Mouse (Mus musculus): ENCODE measurements at regions not wholly inside any gene's neighbourhood (a gene's known extent, or its start where the extent isn't known, plus 50 kb on each side); places are given as distances from the start of the nearest gene placed in this dataset.

- H3K27me3 ChIP-seq (ENCODE audit: control insufficient read depth, insufficient read depth, insufficient read length): no peaks in the 10 kb centered on the region
- H3K36me3 ChIP-seq (ENCODE audit: control insufficient read depth, insufficient read depth): no peaks in the 10 kb centered on the region
- H3K4me2 ChIP-seq (ENCODE audit: low read depth): no peak overlapping the region
- H3K79me2 ChIP-seq (ENCODE audit: control insufficient read depth, insufficient read depth): no peaks in the 10 kb centered on the region
- no peak for TF ChIP-seq MYOD1 (IDR thresholded peaks at IDR 0.05; ENCODE audit: control insufficient read depth in 1 of 3, insufficient read length in 2 of 3, low read depth in 2 of 3)
- TF ChIP-seq USF1 (IDR thresholded peaks at IDR 0.05; ENCODE audit: low read depth): no peak
- no peak for TF ChIP-seq SRF (IDR thresholded peaks at IDR 0.05; ENCODE audit: control insufficient read depth, insufficient read length, low read depth)
- no peak for TF ChIP-seq POLR2A (IDR thresholded peaks at IDR 0.05; ENCODE audit: insufficient read length, low read depth)
- TF ChIP-seq POLR2AphosphoS2 (IDR thresholded peaks at IDR 0.05; ENCODE audit: insufficient read length, low read depth): no peak
- TF ChIP-seq CEBPB (IDR thresholded peaks at IDR 0.05; ENCODE audit: insufficient read depth, poor library complexity, severe bottlenecking): no peak
- no peak for TF ChIP-seq REST (IDR thresholded peaks at IDR 0.05; ENCODE audit: insufficient read depth, insufficient read length)
- no peak for TF ChIP-seq MAX (IDR thresholded peaks at IDR 0.05; ENCODE audit: low read depth)
- TF ChIP-seq TCF3 (IDR thresholded peaks at IDR 0.05; ENCODE audit: insufficient read length, low read depth): no peak
- TF ChIP-seq MYOG (IDR thresholded peaks at IDR 0.05; ENCODE audit: control insufficient read depth in 1 of 3, insufficient read depth in 1 of 3, insufficient read length in 2 of 3, low read depth in 2 of 3): no peak
- no peak for TF ChIP-seq TCF12 (IDR thresholded peaks at IDR 0.05; ENCODE audit: insufficient read depth, poor library complexity, severe bottlenecking)
- no peak for TF ChIP-seq E2F4 (IDR thresholded peaks at IDR 0.05; ENCODE audit: insufficient read depth)
- no peak overlapping the region for H3K4me3 ChIP-seq
- no peak overlapping the region for H3ac ChIP-seq (ENCODE audit: control insufficient read depth, insufficient read length)
Measured at GRCm38 (mm10) chr12:32297431-32297830, 81.1 kb upstream of the Ccdc71l start.

GRCm38 (mm10) chr12:32299714-32300113, 78.8 kb upstream of the Ccdc71l start:
- no peak overlapping the region for H3ac ChIP-seq (ENCODE audit: control insufficient read depth, insufficient read length)

DNA sequence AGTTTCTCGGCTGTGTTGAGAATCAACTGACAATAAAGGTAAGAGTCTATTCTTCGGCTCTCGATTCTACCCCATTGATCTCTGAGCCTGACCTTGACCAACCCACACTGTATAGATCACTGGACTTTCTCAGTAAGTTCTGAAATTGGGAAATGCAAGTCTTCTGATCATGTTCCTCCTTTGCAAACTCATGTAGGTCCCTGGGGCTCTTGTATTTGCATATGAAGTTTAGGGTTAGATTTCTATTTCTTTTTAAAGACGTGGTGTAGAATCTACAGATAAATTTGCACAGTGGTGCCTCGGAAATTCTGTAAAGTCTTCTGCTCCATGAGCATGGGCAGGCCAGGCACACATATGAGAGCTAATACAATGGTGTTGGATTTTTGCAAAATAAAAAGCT, 72.8 kb upstream of the Ccdc71l start:
- TF ChIP-seq POLR2A (IDR thresholded peaks at IDR 0.05; ENCODE audit: insufficient read length, low read depth): no peak
- TF ChIP-seq CEBPB (IDR thresholded peaks at IDR 0.05; ENCODE audit: insufficient read depth, poor library complexity, severe bottlenecking): no peak
- TF ChIP-seq MYOG (IDR thresholded peaks at IDR 0.05; ENCODE audit: control insufficient read depth in 1 of 3, insufficient read depth in 1 of 3, insufficient read length in 2 of 3, low read depth in 2 of 3): no peak
- TF ChIP-seq REST (IDR thresholded peaks at IDR 0.05; ENCODE audit: insufficient read depth, insufficient read length): no peak
- TF ChIP-seq SRF (IDR thresholded peaks at IDR 0.05; ENCODE audit: control insufficient read depth, insufficient read length, low read depth): no peak
- no peak for TF ChIP-seq TCF12 (IDR thresholded peaks at IDR 0.05; ENCODE audit: insufficient read depth, poor library complexity, severe bottlenecking)
- TF ChIP-seq E2F4 (IDR thresholded peaks at IDR 0.05; ENCODE audit: insufficient read depth): no peak
- no peak for TF ChIP-seq POLR2AphosphoS2 (IDR thresholded peaks at IDR 0.05; ENCODE audit: insufficient read length, low read depth)
- no peak for TF ChIP-seq USF1 (IDR thresholded peaks at IDR 0.05; ENCODE audit: low read depth)
- TF ChIP-seq TCF3 (IDR thresholded peaks at IDR 0.05; ENCODE audit: insufficient read length, low read depth): no peak
- no peak for TF ChIP-seq MAX (IDR thresholded peaks at IDR 0.05; ENCODE audit: low read depth)
- no peak for TF ChIP-seq MYOD1 (IDR thresholded peaks at IDR 0.05; ENCODE audit: control insufficient read depth in 1 of 3, insufficient read length in 2 of 3, low read depth in 2 of 3)
- Histone ChIP-seq H3K36me3 (ENCODE audit: control insufficient read depth, insufficient read depth) (no peaks in the 10 kb centered on the region), H3K27me3 (ENCODE audit: control insufficient read depth, insufficient read depth, insufficient read length) (no peaks in the 10 kb centered on the region), H3K4me3 (no peak overlapping the region), H3ac (ENCODE audit: control insufficient read depth, insufficient read length) (no peak overlapping the region), H3K79me2 (ENCODE audit: control insufficient read depth, insufficient read depth) (no peaks in the 10 kb centered on the region), H3K4me2 (ENCODE audit: low read depth) (no peak overlapping the region)

More at GRCm38 (mm10) chr12:32299714-32300113, 78.8 kb upstream of the Ccdc71l start:
- Histone ChIP-seq H3K4me2 (ENCODE audit: low read depth) (no peak overlapping the region), H3K27me3 (ENCODE audit: control insufficient read depth, insufficient read depth, insufficient read length) (no peaks in the 10 kb centered on the region), H3K4me3 (no peak overlapping the region), H3K36me3 (ENCODE audit: control insufficient read depth, insufficient read depth) (no peaks in the 10 kb centered on the region), H3K79me2 (ENCODE audit: control insufficient read depth, insufficient read depth) (no peaks in the 10 kb centered on the region)
- TF ChIP-seq REST (IDR thresholded peaks at IDR 0.05; ENCODE audit: insufficient read depth, insufficient read length) (no peak), TCF12 (IDR thresholded peaks at IDR 0.05; ENCODE audit: insufficient read depth, poor library complexity, severe bottlenecking) (no peak), SRF (IDR thresholded peaks at IDR 0.05; ENCODE audit: control insufficient read depth, insufficient read length, low read depth) (no peak), CEBPB (IDR thresholded peaks at IDR 0.05; ENCODE audit: insufficient read depth, poor library complexity, severe bottlenecking) (no peak), TCF3 (IDR thresholded peaks at IDR 0.05; ENCODE audit: insufficient read length, low read depth) (no peak), POLR2A (IDR thresholded peaks at IDR 0.05; ENCODE audit: insufficient read length, low read depth) (no peak), USF1 (IDR thresholded peaks at IDR 0.05; ENCODE audit: low read depth) (no peak), MYOG (IDR thresholded peaks at IDR 0.05; ENCODE audit: control insufficient read depth in 1 of 3, insufficient read depth in 1 of 3, insufficient read length in 2 of 3, low read depth in 2 of 3) (no peak), MYOD1 (IDR thresholded peaks at IDR 0.05; ENCODE audit: control insufficient read depth in 1 of 3, insufficient read length in 2 of 3, low read depth in 2 of 3) (no peak), E2F4 (IDR thresholded peaks at IDR 0.05; ENCODE audit: insufficient read depth) (no peak), MAX (IDR thresholded peaks at IDR 0.05; ENCODE audit: low read depth) (no peak), POLR2AphosphoS2 (IDR thresholded peaks at IDR 0.05; ENCODE audit: insufficient read length, low read depth) (no peak)

DNA sequence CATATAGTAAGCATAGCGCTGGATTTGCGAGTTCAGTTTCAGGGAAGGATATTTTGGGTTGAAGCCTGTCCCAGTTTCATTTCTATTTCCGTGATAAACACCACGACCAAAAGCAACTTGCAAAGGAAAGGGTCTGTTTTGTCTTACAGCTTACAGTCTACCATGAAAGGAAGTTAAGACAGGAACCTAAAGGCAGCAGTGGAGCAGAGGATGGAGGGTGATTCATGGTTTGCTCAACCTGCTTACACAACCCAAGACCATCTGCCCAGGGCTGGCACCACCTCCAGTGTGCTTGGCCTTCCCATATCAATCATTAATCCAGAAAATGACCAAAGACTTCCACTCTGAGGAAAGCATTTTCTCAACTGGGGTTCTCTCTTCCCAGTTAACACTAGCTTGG, 72.2 kb upstream of the Ccdc71l start:
- no peaks in the 10 kb centered on the region for H3K27me3 ChIP-seq (ENCODE audit: control insufficient read depth, insufficient read depth, insufficient read length)
- no peak overlapping the region for H3K4me2 ChIP-seq (ENCODE audit: low read depth)
- no peaks in the 10 kb centered on the region for H3K79me2 ChIP-seq (ENCODE audit: control insufficient read depth, insufficient read depth)
- TF ChIP-seq TCF12 (IDR thresholded peaks at IDR 0.05; ENCODE audit: insufficient read depth, poor library complexity, severe bottlenecking) (no peak), REST (IDR thresholded peaks at IDR 0.05; ENCODE audit: insufficient read depth, insufficient read length) (no peak), CEBPB (IDR thresholded peaks at IDR 0.05; ENCODE audit: insufficient read depth, poor library complexity, severe bottlenecking) (no peak), MAX (IDR thresholded peaks at IDR 0.05; ENCODE audit: low read depth) (no peak), POLR2AphosphoS2 (IDR thresholded peaks at IDR 0.05; ENCODE audit: insufficient read length, low read depth) (no peak), POLR2A (IDR thresholded peaks at IDR 0.05; ENCODE audit: insufficient read length, low read depth) (no peak), TCF3 (IDR thresholded peaks at IDR 0.05; ENCODE audit: insufficient read length, low read depth) (no peak), USF1 (IDR thresholded peaks at IDR 0.05; ENCODE audit: low read depth) (no peak), MYOG (IDR thresholded peaks at IDR 0.05; ENCODE audit: control insufficient read depth in 1 of 3, insufficient read depth in 1 of 3, insufficient read length in 2 of 3, low read depth in 2 of 3) (no peak), SRF (IDR thresholded peaks at IDR 0.05; ENCODE audit: control insufficient read depth, insufficient read length, low read depth) (no peak), MYOD1 (IDR thresholded peaks at IDR 0.05; ENCODE audit: control insufficient read depth in 1 of 3, insufficient read length in 2 of 3, low read depth in 2 of 3) (no peak), E2F4 (IDR thresholded peaks at IDR 0.05; ENCODE audit: insufficient read depth) (no peak)
- no peaks in the 10 kb centered on the region for H3K36me3 ChIP-seq (ENCODE audit: control insufficient read depth, insufficient read depth)
- no peak overlapping the region for H3K4me3 ChIP-seq
- no peak overlapping the region for H3ac ChIP-seq (ENCODE audit: control insufficient read depth, insufficient read length)

Measured in myocyte (in vitro differentiated cells).